Mouse (Mus musculus): Measurements from ENCODE around the gene Irgm1.

DNA sequence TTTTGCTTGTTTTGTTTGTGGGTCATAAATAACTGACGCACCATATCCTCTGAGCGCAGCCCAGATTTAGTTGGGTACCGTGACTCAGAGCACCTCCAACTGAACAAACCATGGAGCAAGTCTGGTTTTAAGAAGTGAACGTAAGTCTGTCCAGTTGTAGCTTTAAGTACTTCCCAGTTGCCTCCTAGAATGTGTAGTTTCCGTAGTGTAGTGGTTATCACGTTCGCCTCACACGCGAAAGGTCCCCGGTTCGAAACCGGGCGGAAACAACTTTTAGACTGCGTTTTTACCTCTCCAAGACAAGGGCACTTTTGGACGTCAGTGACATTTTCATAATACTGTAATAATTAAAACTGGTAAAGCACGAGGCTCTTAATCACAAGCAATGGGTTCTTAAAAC, 53.1 kb downstream of the Irgm1 start:
- TF ChIP-seq CTCF (IDR thresholded peaks at IDR 0.05; ENCODE audit: extremely low read depth, insufficient read depth, low read length) (no peak), POLR2A (IDR thresholded peaks at IDR 0.05; ENCODE audit: extremely low read depth, insufficient read depth, low read length) (no peak)

Measured in cortical plate, adult 2 months (tissue).